Comparison of ENCODE assay signal across 1 mouse cellular context in the genomic region with DNA sequence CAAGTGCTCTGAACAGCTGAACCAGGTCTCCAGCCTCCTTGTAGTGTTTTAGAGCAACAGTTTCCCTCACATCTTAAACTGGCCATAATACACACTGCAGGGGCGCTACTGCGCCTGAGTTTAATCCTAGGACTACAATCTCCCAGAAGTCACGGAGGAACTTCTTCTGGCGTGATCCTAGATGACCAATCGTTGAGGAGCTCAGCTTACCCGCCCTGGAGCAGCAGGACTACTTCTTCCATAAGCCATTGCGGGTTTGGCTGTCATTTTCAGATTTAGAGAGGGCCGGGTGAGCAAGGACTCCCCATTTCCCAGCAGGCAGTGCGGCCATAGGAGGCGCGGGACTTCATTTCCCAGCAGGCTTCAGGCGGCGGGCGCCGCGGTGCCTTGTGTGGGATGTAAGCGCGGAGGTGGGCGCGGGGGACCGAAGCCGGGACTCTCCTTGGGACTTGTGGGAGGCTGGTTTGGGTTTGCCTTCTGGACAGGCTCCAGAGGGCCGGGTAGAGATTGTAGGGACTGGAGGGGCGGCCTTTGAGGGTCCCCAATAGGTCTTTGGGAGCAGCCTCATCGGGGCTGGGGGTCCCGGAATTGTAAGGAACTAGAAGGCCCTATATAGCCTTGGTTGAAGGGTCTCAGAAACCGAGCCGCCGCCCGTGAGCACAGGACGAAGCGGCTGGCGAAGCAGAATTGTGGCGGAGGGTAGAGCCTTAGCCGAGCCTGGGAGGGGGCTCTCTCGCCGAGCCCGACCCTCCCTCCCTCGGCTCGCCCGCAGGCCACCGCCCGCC.
TF ChIP-seq lines count a peak whose summit lies in the region.

A gene (plus strand): TSS at position 307 of the 785 bp plus-strand sequence.

TF ChIP-seq in MEL, 35 proteins besides CTCF, POLR2A, EP300 and RAD21 (continued from another document):
- TF ChIP-seq MEF2A (IDR thresholded peaks at IDR 0.05; ENCODE audit: extremely low read depth, insufficient replicate concordance, low read depth, low read length, poor library complexity, severe bottlenecking) (no peak), SMC3 (IDR thresholded peaks at IDR 0.05; ENCODE audit: low read depth, low read length) (no peak), SIN3A (IDR thresholded peaks at IDR 0.05; ENCODE audit: low read length) (peak; percentile 89), POLR2AphosphoS2 (IDR thresholded peaks at IDR 0.05; ENCODE audit: low read length) (peak; percentile 93)
TF ChIP-seq in MEL: peak in this region for 15.
